Mouse (Mus musculus) forebrain, embryonic 13.5 days (tissue): ENCODE results near the gene Dnaaf1. TPM values are rescaled to one million over a fixed set of nuclear protein-coding genes. Genes with fewer than 3 reads are reported as not detected.

Source experiments
- ATAC-seq: fragments of 200-750 bp; cut with Nextera tagmentation; 2 replicates; pipeline ENCODE4 v1.8.0; 2017
- H3K27ac ChIP-seq: fragments of 300-500 bp; sonication (generic); 2 replicates; pipeline ENCODE4 v1.5.1; 2015; ENCODE audit warnings: inconsistent platforms, mild to moderate bottlenecking, moderate library complexity
- H3K27me3 ChIP-seq: fragments of 300-500 bp; sonication (generic); 2 replicates; pipeline ENCODE4 v1.6.1; 2015; ENCODE audit warnings: mild to moderate bottlenecking, inconsistent platforms
- H3K36me3 ChIP-seq: fragments of 300-500 bp; sonication (generic); 2 replicates; pipeline ENCODE4 v1.6.1; 2015; ENCODE audit warnings: mild to moderate bottlenecking, inconsistent platforms; ENCODE audit not compliant: poor library complexity, severe bottlenecking
- H3K4me1 ChIP-seq: fragments of 300-500 bp; sonication (generic); 2 replicates; pipeline ENCODE4 v1.6.1; 2015; ENCODE audit warnings: inconsistent platforms
- H3K4me2 ChIP-seq: fragments of 300-500 bp; sonication (generic); 2 replicates; pipeline ENCODE4 v1.6.1; 2015; ENCODE audit warnings: inconsistent platforms, mild to moderate bottlenecking, moderate library complexity
- H3K4me3 ChIP-seq: fragments of 300-500 bp; sonication (generic); 2 replicates; pipeline ENCODE4 v1.5.1; 2015; ENCODE audit warnings: mild to moderate bottlenecking, inconsistent platforms
- H3K9ac ChIP-seq: fragments of 300-500 bp; sonication (generic); 2 replicates; pipeline ENCODE4 v1.6.1; 2015; ENCODE audit warnings: mild to moderate bottlenecking, inconsistent platforms
- H3K9me3 ChIP-seq: fragments of 300-500 bp; sonication (generic); replicated peaks from 2 replicates; pipeline ENCODE4 v1.6.1; 2016; ENCODE audit warnings: inconsistent platforms
- WGBS: fragments of 180-500 bp; shearing (Covaris S2); methylation state at CpG from one replicate; pipeline ENCODE4 v1.1.7; 2015; 5-methylcytosine and 5-hydroxymethylcytosine counted together
- polyA plus RNA-seq: library from polyadenylated mRNA; unstranded; fragments of >200 nt; fragmentation: Nextera tagmentation; extraction: Ambion mirVana; gene quantifications from 2 replicates; pipeline ENCODE4 v1.2.1, GENCODE M21; 2015

Gene Dnaaf1
- polyA plus RNA-seq, result 0.19 and 0.62 TPM in 2 replicates

- H3K4me3 ChIP-seq, result peak within 1 kb of the TSS; percentile 88
- H3K9ac ChIP-seq, result peak within 1 kb of the TSS; percentile 89
- H3K4me1 ChIP-seq, result peaks cover 23% of the 10 kb centered on the region
- peak; percentile 90 for ATAC-seq
- no peaks in the 10 kb centered on the region for H3K36me3 ChIP-seq
- no peaks in the 10 kb centered on the region for H3K9me3 ChIP-seq
- WGBS, result under 1% methylated on average over 75 of the region's 97 CpGs
- peak within 1 kb of the TSS; percentile 61 for H3K27ac ChIP-seq
- peaks cover 29% of the 10 kb centered on the region for H3K27me3 ChIP-seq
- peak within 1 kb of the TSS; percentile 90 for H3K4me2 ChIP-seq
Observed at GRCm38 (mm10) chr8:119574437-119575365, at the start of gene Dnaaf1, which contains the start of gene Hsdl1. Dnaaf1 (plus strand) TSS chr8:119575235. Hsdl1 (minus strand) TSS chr8:119575183.

GRCm38 (mm10) chr8:119528762-119529161 lies 46.3 kb upstream of the Dnaaf1 start:
- Histone ChIP-seq H3K4me2 (no peak overlapping the region), H3K9me3 (no peaks in the 10 kb centered on the region), H3K9ac (no peak overlapping the region), H3K27me3 (no peaks in the 10 kb centered on the region), H3K4me3 (no peak overlapping the region), H3K27ac (no peak overlapping the region), H3K4me1 (no peaks in the 10 kb centered on the region), H3K36me3 (peaks cover 97% of the 10 kb centered on the region)
- no peak for ATAC-seq
- 90% methylated on average over 7 of the region's 7 CpGs for WGBS

GRCm38 (mm10) chr8:119530937-119531336 lies 44.1 kb upstream of the Dnaaf1 start:
- WGBS, result 93% methylated on average over 6 of the region's 6 CpGs

GRCm38 (mm10) chr8:119531397-119531796 lies 43.6 kb upstream of the Dnaaf1 start:
- no peaks in the 10 kb centered on the region for H3K4me1 ChIP-seq
- no peak overlapping the region for H3K4me2 ChIP-seq
- H3K36me3 ChIP-seq, result peaks cover 99% of the 10 kb centered on the region
- no peak overlapping the region for H3K27ac ChIP-seq
- no peak overlapping the region for H3K4me3 ChIP-seq
- H3K9me3 ChIP-seq, result no peaks in the 10 kb centered on the region
- H3K9ac ChIP-seq, result no peak overlapping the region
- no peaks in the 10 kb centered on the region for H3K27me3 ChIP-seq
- no peak for ATAC-seq
- WGBS, result 87% methylated on average over 3 of the region's 3 CpGs

More at GRCm38 (mm10) chr8:119530937-119531336, 44.1 kb upstream of the Dnaaf1 start:
- Histone ChIP-seq H3K4me3 (no peak overlapping the region), H3K36me3 (peaks cover 97% of the 10 kb centered on the region), H3K9me3 (no peaks in the 10 kb centered on the region), H3K27me3 (no peaks in the 10 kb centered on the region), H3K4me1 (no peaks in the 10 kb centered on the region), H3K4me2 (no peak overlapping the region), H3K9ac (no peak overlapping the region), H3K27ac (no peak overlapping the region)
- ATAC-seq, result no peak

- H3K4me2 ChIP-seq, result no peak overlapping the region
- 93% methylated on average over 9 of the region's 9 CpGs for WGBS
- no peak overlapping the region for H3K27ac ChIP-seq
- no peaks in the 10 kb centered on the region for H3K27me3 ChIP-seq
- no peaks in the 10 kb centered on the region for H3K9me3 ChIP-seq
- H3K36me3 ChIP-seq, result peaks cover 99% of the 10 kb centered on the region
- H3K4me1 ChIP-seq, result no peaks in the 10 kb centered on the region
- no peak for ATAC-seq
- H3K9ac ChIP-seq, result no peak overlapping the region
- no peak overlapping the region for H3K4me3 ChIP-seq
Observed at GRCm38 (mm10) chr8:119531973-119532372, 43.1 kb upstream of the Dnaaf1 start.

- H3K4me2 ChIP-seq, result no peak overlapping the region
- no peaks in the 10 kb centered on the region for H3K9me3 ChIP-seq
- peaks cover 79% of the 10 kb centered on the region for H3K36me3 ChIP-seq
Observed at GRCm38 (mm10) chr8:119544606-119545005, 30.4 kb upstream of the Dnaaf1 start.

GRCm38 (mm10) chr8:119545180-119545579 lies 29.9 kb upstream of the Dnaaf1 start:
- Histone ChIP-seq H3K27me3 (no peaks in the 10 kb centered on the region), H3K4me3 (no peak overlapping the region), H3K9me3 (no peaks in the 10 kb centered on the region), H3K27ac (no peak overlapping the region), H3K36me3 (peaks cover 73% of the 10 kb centered on the region), H3K9ac (no peak overlapping the region), H3K4me2 (no peak overlapping the region), H3K4me1 (no peaks in the 10 kb centered on the region)
- ATAC-seq, result no peak
- 80% methylated on average over 6 of the region's 6 CpGs for WGBS

More at GRCm38 (mm10) chr8:119544606-119545005, 30.4 kb upstream of the Dnaaf1 start:
- no peak overlapping the region for H3K27ac ChIP-seq
- H3K4me1 ChIP-seq, result no peaks in the 10 kb centered on the region
- WGBS, result 86% methylated on average over 3 of the region's 3 CpGs
- H3K27me3 ChIP-seq, result no peaks in the 10 kb centered on the region
- no peak overlapping the region for H3K4me3 ChIP-seq
- no peak for ATAC-seq
- H3K9ac ChIP-seq, result no peak overlapping the region

- no peak overlapping the region for H3K9ac ChIP-seq
- 87% methylated on average over 6 of the region's 6 CpGs for WGBS
- H3K4me2 ChIP-seq, result no peak overlapping the region
- no peaks in the 10 kb centered on the region for H3K27me3 ChIP-seq
- H3K4me3 ChIP-seq, result no peak overlapping the region
- H3K9me3 ChIP-seq, result no peaks in the 10 kb centered on the region
- H3K36me3 ChIP-seq, result peaks cover 67% of the 10 kb centered on the region
- no peaks in the 10 kb centered on the region for H3K4me1 ChIP-seq
- ATAC-seq, result no peak
- no peak overlapping the region for H3K27ac ChIP-seq
Observed at GRCm38 (mm10) chr8:119545791-119546190, 29.2 kb upstream of the Dnaaf1 start.

- ATAC-seq, result no peak
- Histone ChIP-seq H3K27ac (no peak overlapping the region), H3K9me3 (no peaks in the 10 kb centered on the region), H3K36me3 (peaks cover 54% of the 10 kb centered on the region), H3K27me3 (no peaks in the 10 kb centered on the region), H3K4me3 (no peak overlapping the region), H3K4me2 (no peak overlapping the region), H3K4me1 (no peaks in the 10 kb centered on the region), H3K9ac (no peak overlapping the region)
- WGBS, result 93% methylated on average over 18 of the region's 18 CpGs
Observed at GRCm38 (mm10) chr8:119547019-119547691, 27.9 kb upstream of the Dnaaf1 start.

GRCm38 (mm10) chr8:119548560-119549113 lies 26.4 kb upstream of the Dnaaf1 start:
- WGBS, result 82% methylated on average over 7 of the region's 7 CpGs
- H3K4me2 ChIP-seq, result no peak overlapping the region
- H3K9me3 ChIP-seq, result no peaks in the 10 kb centered on the region
- H3K4me1 ChIP-seq, result peaks cover 4% of the 10 kb centered on the region; the same call in 1 of the 2 replicates
- no peak overlapping the region for H3K9ac ChIP-seq
- ATAC-seq, result no peak
- H3K27ac ChIP-seq, result no peak overlapping the region
- H3K4me3 ChIP-seq, result no peak overlapping the region
- no peaks in the 10 kb centered on the region for H3K27me3 ChIP-seq
- peaks cover 40% of the 10 kb centered on the region for H3K36me3 ChIP-seq

GRCm38 (mm10) chr8:119552967-119553366 lies 22.1 kb upstream of the Dnaaf1 start:
- H3K4me1 ChIP-seq, result peaks cover 33% of the 10 kb centered on the region
- no peaks in the 10 kb centered on the region for H3K36me3 ChIP-seq
- no peak overlapping the region for H3K4me3 ChIP-seq
- H3K4me2 ChIP-seq, result no peak overlapping the region
- no peaks in the 10 kb centered on the region for H3K9me3 ChIP-seq
- no peaks in the 10 kb centered on the region for H3K27me3 ChIP-seq
- no peak for ATAC-seq
- no peak overlapping the region for H3K9ac ChIP-seq
- no peak overlapping the region for H3K27ac ChIP-seq
- 69% methylated on average over 2 of the region's 2 CpGs for WGBS

- H3K9ac ChIP-seq, result no peak overlapping the region; the same call in 1 of the 2 replicates
- H3K27ac ChIP-seq, result 0 out of 2 replicates have a peak overlapping the region, but pooled peaks have one; percentile 3
- peak overlapping the region; percentile 22; the same call in 1 of the 2 replicates for H3K4me2 ChIP-seq
- WGBS, result 60% methylated on average over 6 of the region's 6 CpGs
- H3K9me3 ChIP-seq, result no peaks in the 10 kb centered on the region
- peaks cover 33% of the 10 kb centered on the region for H3K4me1 ChIP-seq
- no peaks in the 10 kb centered on the region for H3K36me3 ChIP-seq
- H3K27me3 ChIP-seq, result no peaks in the 10 kb centered on the region
- no peak for ATAC-seq
- H3K4me3 ChIP-seq, result no peak overlapping the region
Observed at GRCm38 (mm10) chr8:119555861-119556260, 19.2 kb upstream of the Dnaaf1 start.
